Mouse (Mus musculus) liver, adult 2 months (tissue): ENCODE data around the gene Vill. TPM values are rescaled to one million over a fixed set of nuclear protein-coding genes. Genes with fewer than 3 reads are reported as not detected.

Experiments
- DNase-seq: peaks from one replicate; pipeline ENCODE4 v3.0.0-alpha.2; 2011; ENCODE audit warnings: low read depth, low spot score; ENCODE audit errors: extremely low read depth
- H3K27ac ChIP-seq: fragments of 200-500 bp; replicated peaks from 2 replicates; pipeline ENCODE4 v1.5.1; 2012; ENCODE audit warnings: low read depth, mild to moderate bottlenecking, control low read depth, inconsistent platforms, low read length; ENCODE audit not compliant: insufficient read depth
- H3K27me3 ChIP-seq: fragments of 200-500 bp; 2 replicates; pipeline ENCODE4 v1.6.1; 2012; ENCODE audit warnings: mild to moderate bottlenecking, moderate library complexity, low read length, inconsistent platforms; ENCODE audit not compliant: control insufficient read depth, insufficient read depth
- H3K36me3 ChIP-seq: fragments of 200-500 bp; 2 replicates; pipeline ENCODE4 v1.6.1; 2012; ENCODE audit warnings: low read length, inconsistent platforms; ENCODE audit not compliant: control insufficient read depth, insufficient read depth
- H3K4me1 ChIP-seq: fragments of 200-500 bp; 2 replicates; pipeline ENCODE4 v1.6.1; 2011; ENCODE audit warnings: low read length; ENCODE audit not compliant: control insufficient read depth, insufficient read depth
- H3K4me3 ChIP-seq: fragments of 200-500 bp; 2 replicates; pipeline ENCODE4 v1.5.1; 2011; ENCODE audit warnings: low read depth, mild to moderate bottlenecking, control low read depth, low read length, moderate library complexity; ENCODE audit not compliant: insufficient read depth
- H3K79me2 ChIP-seq: fragments of 200-500 bp; 2 replicates; pipeline ENCODE4 v1.6.1; 2012; ENCODE audit warnings: inconsistent platforms, mild to moderate bottlenecking, low read length, moderate library complexity; ENCODE audit not compliant: control insufficient read depth, insufficient read depth
- H3K9ac ChIP-seq: fragments of 200-500 bp; 2 replicates; pipeline ENCODE4 v1.6.1; 2012; ENCODE audit warnings: low read depth, mild to moderate bottlenecking, control low read depth, inconsistent platforms, low read length
- CTCF ChIP-seq: fragments of 200-500 bp; IDR thresholded peaks from 2 replicates; pipeline ENCODE4 v1.5.1; 2011; ENCODE audit warnings: low read depth, low read length, control low read depth
- POLR2A ChIP-seq: fragments of 200-500 bp; IDR thresholded peaks from 2 replicates; pipeline ENCODE4 v1.6.1; 2011; ENCODE audit warnings: low read length, control low read depth; ENCODE audit not compliant: insufficient read depth; ENCODE audit errors: extremely low read depth
- WGBS: fragments of 180-500 bp; shearing (Covaris S2); methylation state at CpG from one replicate; pipeline ENCODE4 v1.1.7; 2018; 5-methylcytosine and 5-hydroxymethylcytosine counted together
- polyA plus RNA-seq: library from polyadenylated mRNA; depleted of rRNA; stranded (reverse); fragments of >200 nt; gene quantifications from 2 replicates; pipeline ENCODE4 v1.2.3, GENCODE M21; 2012; rRNA removed
- total RNA-seq: library from RNA; depleted of rRNA; stranded (reverse); fragments of >200 nt; gene quantifications from 2 replicates; pipeline ENCODE4 v1.2.3, GENCODE M21; 2014; rRNA removed

The Vill gene
- 2.3 and 3.0 TPM in 2 replicates for total RNA-seq
- 0.50 and 1.2 TPM in 2 replicates for polyA plus RNA-seq

DNA sequence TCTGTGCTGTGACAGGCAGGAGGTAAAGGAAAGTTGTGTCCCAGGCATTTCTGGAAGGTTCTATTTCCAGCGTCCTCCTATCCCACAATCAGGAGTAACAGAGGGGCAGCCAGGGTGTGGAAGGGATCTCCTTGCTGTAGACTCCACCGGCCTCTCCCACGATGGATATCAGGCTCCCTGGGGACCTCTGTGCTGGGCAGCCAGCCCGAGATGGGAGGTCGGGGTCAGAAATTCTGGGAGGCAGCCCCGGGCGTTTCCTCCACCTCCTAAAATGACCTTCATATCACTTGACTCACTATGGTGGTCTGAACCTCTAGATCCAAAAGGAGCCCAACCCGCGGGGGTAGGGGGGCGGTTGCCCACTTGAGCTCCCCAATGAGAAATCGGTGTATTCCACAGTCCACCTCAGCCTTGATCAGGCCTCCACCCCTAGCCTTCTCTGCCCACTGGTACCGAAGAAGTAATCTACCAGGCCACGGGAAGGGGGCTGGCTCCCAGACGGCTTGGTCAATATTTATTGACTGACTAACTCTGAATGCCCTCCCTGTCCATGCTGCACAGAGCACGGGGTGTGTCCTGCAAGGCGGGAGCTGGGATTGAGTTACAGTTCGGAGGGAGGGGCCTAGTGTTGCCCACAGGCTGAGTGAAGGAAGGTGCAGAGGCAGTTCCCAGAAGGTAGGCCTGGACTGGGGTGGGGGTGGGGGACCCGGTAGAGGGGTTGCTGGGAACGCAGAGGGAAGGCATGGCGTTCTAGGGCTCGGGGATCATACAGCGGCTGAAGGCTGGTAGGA, at the start of gene Vill:
Gene Vill (plus strand): TSS at position 625 of the 791 bp plus-strand sequence.
- DNase-seq: peak; percentile 56
- Histone ChIP-seq H3K79me2 (no peaks in the 10 kb centered on the region), H3K4me1 (peaks cover 4% of the 10 kb centered on the region; the same call in 1 of the 2 replicates), H3K36me3 (no peaks in the 10 kb centered on the region), H3K27me3 (no peaks in the 10 kb centered on the region), H3K9ac (peak within 1 kb of the TSS; percentile 9; the same call in 1 of the 2 replicates), H3K4me3 (peak within 1 kb of the TSS; percentile 43; the same call in 1 of the 2 replicates), H3K27ac (no peak within 1 kb of the TSS)
- WGBS: 12% methylated on average over 22 of the region's 22 CpGs
- TF ChIP-seq POLR2A (no peak), CTCF (no peak)

DNA sequence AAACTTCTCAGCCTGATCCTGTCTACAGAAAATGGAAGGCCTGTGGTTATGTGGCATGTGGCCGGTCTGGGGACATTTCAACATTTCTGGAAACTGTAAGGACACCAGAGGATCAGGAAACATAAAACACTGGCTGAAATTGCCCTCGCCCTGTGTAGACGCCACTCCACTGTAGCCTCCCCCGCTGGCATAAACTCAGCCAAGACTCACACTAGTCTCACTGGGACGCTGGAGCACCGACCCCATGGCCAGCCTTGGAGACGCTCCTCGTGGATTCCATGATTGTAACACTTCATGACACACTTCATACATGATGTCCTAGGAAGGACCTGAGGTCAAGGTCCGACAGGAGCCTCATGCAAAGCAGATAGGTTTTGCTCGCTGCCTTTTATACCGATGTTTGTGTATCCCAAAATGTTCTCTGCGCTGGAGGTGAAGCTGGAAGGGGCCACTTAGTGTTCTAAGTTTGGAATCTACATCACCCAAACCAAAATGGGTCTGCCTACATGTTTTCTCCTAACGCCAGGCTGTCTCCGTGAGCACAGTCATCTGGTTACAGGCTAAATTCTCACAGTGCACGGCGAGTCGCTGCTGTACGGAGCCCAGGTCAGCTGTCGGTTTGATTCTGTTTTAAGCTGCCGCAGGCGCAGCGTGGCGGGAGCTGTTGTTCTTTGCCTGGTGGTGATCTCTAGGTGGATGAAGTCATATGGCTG, 48.4 kb upstream of the Vill start:
- Histone ChIP-seq H3K4me1 (peaks cover 3% of the 10 kb centered on the region; the same call in 1 of the 2 replicates), H3K27ac (no peak overlapping the region), H3K36me3 (no peaks in the 10 kb centered on the region), H3K79me2 (no peaks in the 10 kb centered on the region; the same call in 1 of the 2 replicates), H3K27me3 (no peaks in the 10 kb centered on the region), H3K4me3 (no peak overlapping the region), H3K9ac (no peak overlapping the region)
- TF ChIP-seq POLR2A: no peak
- no peak for TF ChIP-seq CTCF
- 82% methylated on average over 23 of the region's 23 CpGs for WGBS
- DNase-seq: no peak

DNA sequence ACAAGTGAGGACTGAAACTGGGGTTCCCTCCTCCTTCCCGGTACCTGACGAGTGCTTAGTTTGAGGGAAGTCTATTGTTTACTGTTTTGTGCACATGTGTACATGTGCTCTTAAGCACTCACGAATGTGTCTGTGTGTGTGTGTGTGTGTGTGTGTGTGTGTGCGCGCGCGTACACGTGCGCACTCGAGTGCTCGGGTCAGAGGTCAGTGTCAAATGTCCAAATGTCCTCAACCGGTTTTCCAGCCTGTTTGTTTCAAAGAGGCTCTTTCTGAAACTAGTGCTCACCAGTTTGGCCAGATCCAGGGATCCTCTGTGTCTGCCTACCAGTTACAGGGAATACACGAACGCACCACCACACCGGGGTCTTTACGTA, 47.9 kb upstream of the Vill start:
- H3K27me3 ChIP-seq: no peaks in the 10 kb centered on the region
- H3K4me1 ChIP-seq: peaks cover 3% of the 10 kb centered on the region; the same call in 1 of the 2 replicates
- WGBS: 63% methylated on average over 16 of the region's 16 CpGs
- no peaks in the 10 kb centered on the region for H3K36me3 ChIP-seq
- peak; percentile 10 for DNase-seq
- no peak overlapping the region for H3K27ac ChIP-seq
- no peaks in the 10 kb centered on the region; the same call in 1 of the 2 replicates for H3K79me2 ChIP-seq
- H3K4me3 ChIP-seq: no peak overlapping the region
- no peak overlapping the region for H3K9ac ChIP-seq
- no peak for TF ChIP-seq CTCF
- TF ChIP-seq POLR2A: no peak

DNA sequence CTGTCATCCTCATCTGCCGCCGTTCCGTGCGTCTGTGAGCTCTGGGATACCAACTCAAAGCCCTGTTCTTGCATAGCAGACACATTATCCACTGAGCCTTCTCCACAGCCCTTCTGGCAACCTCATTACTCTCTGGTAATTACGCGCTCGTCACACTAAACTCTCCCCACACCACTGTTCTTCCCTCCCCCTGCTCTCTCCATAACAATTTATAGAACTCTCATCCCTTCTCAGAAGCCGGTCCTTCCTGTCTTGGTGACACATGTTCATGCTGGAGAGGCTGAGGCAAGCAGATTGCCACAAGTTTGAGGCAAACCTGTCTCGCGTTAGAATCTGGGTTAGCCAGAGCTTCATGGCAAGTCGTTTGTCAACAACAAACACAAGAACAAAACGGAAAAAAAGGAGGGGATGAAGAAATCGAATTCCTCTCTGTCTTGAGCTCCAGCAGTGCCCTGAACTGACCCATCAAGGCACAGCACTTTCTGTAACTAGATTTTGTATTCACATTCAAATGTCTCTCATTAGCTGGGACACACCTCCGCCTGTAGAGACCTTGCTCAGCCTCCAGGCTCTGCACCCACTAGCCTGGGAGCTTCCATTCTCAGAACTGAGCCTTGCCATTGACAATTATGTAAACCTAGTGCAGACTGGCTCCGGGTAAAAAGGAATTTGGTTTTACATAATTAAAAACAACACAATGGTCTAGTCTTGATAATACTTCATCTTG, 47.1 kb upstream of the Vill start:
- H3K27me3 ChIP-seq: no peaks in the 10 kb centered on the region
- DNase-seq: no peak
- H3K27ac ChIP-seq: no peak overlapping the region
- no peak overlapping the region for H3K4me3 ChIP-seq
- H3K4me1 ChIP-seq: peaks cover 3% of the 10 kb centered on the region; the same call in 1 of the 2 replicates
- H3K79me2 ChIP-seq: no peaks in the 10 kb centered on the region; the same call in 1 of the 2 replicates
- WGBS: 88% methylated on average over 15 of the region's 15 CpGs
- H3K36me3 ChIP-seq: no peaks in the 10 kb centered on the region
- no peak overlapping the region for H3K9ac ChIP-seq
- TF ChIP-seq POLR2A (no peak), CTCF (no peak)

DNA sequence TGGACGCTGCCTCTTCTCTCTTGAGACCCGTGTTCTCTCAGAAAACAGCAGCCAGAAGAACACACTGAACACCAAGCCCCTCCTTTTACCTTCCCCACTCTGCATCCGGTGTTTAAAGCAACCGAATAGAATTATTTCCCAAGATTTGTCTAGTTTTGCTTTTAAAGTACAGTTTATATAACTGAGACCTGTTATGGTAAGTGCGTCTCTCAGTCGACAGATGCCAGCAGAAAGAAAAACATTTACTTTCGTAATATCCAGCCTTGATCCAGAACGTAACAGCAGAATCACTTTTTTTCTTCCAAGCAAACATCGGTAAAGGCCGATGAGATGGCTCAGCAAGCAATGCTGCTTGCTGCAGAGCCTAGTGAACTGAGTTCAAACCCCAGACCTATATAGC, 45.3 kb upstream of the Vill start:
- no peak overlapping the region for H3K4me3 ChIP-seq
- H3K79me2 ChIP-seq: no peaks in the 10 kb centered on the region; the same call in 1 of the 2 replicates
- 44% methylated on average over 10 of the region's 10 CpGs for WGBS
- H3K4me1 ChIP-seq: peaks cover 3% of the 10 kb centered on the region; the same call in 1 of the 2 replicates
- DNase-seq: peak; percentile 40
- H3K27me3 ChIP-seq: no peaks in the 10 kb centered on the region
- no peak overlapping the region for H3K9ac ChIP-seq
- TF ChIP-seq CTCF: no peak
- no peak for TF ChIP-seq POLR2A
- no peaks in the 10 kb centered on the region for H3K36me3 ChIP-seq
- H3K27ac ChIP-seq: no peak overlapping the region
